Mouse (Mus musculus) hindbrain, embryonic 15.5 days (tissue): ENCODE measurements around the gene Kif11. TPM values are rescaled to one million over a fixed set of nuclear protein-coding genes. Genes with fewer than 3 reads are reported as not detected.

Experiments
- ATAC-seq: fragments of 200-750 bp; cut with Nextera tagmentation; 2 replicates; pipeline ENCODE4 v1.8.0; 2017; ENCODE audit warnings: low read depth, moderate number of reproducible peaks, moderate TSS enrichment; ENCODE audit not compliant: low FRiP score
- H3K27ac ChIP-seq: fragments of 300-500 bp; sonication (generic); replicated peaks from 2 replicates; pipeline ENCODE4 v1.5.1; 2015; ENCODE audit warnings: mild to moderate bottlenecking, inconsistent platforms
- H3K27me3 ChIP-seq: fragments of 300-500 bp; sonication (generic); 2 replicates; pipeline ENCODE4 v1.6.1; 2015; ENCODE audit warnings: control low read depth, inconsistent platforms
- H3K36me3 ChIP-seq: fragments of 300-500 bp; sonication (generic); 2 replicates; pipeline ENCODE4 v1.6.1; 2015; ENCODE audit warnings: control low read depth, inconsistent platforms
- H3K4me1 ChIP-seq: fragments of 300-500 bp; sonication (generic); replicated peaks from 2 replicates; pipeline ENCODE4 v1.6.1; 2015; ENCODE audit warnings: control low read depth, inconsistent platforms
- H3K4me2 ChIP-seq: fragments of 300-500 bp; sonication (generic); 2 replicates; pipeline ENCODE4 v1.6.1; 2015; ENCODE audit warnings: moderate library complexity, mild to moderate bottlenecking, inconsistent platforms
- H3K4me3 ChIP-seq: fragments of 300-500 bp; sonication (generic); 2 replicates; pipeline ENCODE4 v1.5.1; 2015; ENCODE audit warnings: mild to moderate bottlenecking, inconsistent platforms
- H3K9ac ChIP-seq: fragments of 300-500 bp; sonication (generic); 2 replicates; pipeline ENCODE4 v1.6.1; 2015; ENCODE audit warnings: inconsistent platforms
- H3K9me3 ChIP-seq: fragments of 300-500 bp; sonication (generic); 2 replicates; pipeline ENCODE4 v1.6.1; 2016; ENCODE audit warnings: control low read depth, inconsistent platforms
- WGBS: fragments of 180-500 bp; shearing (Covaris S2); methylation state at CpG from one replicate; pipeline ENCODE4 v1.1.7; 2015; 5-methylcytosine and 5-hydroxymethylcytosine counted together
- polyA plus RNA-seq: library from polyadenylated mRNA; unstranded; fragments of >200 nt; fragmentation: Nextera tagmentation; extraction: Ambion mirVana; gene quantifications from 2 replicates; pipeline ENCODE4 v1.2.1, GENCODE M21; 2015

Kif11 gene
- polyA plus RNA-seq, 1 experiment from 2014 or later: 12.5 TPM

DNA sequence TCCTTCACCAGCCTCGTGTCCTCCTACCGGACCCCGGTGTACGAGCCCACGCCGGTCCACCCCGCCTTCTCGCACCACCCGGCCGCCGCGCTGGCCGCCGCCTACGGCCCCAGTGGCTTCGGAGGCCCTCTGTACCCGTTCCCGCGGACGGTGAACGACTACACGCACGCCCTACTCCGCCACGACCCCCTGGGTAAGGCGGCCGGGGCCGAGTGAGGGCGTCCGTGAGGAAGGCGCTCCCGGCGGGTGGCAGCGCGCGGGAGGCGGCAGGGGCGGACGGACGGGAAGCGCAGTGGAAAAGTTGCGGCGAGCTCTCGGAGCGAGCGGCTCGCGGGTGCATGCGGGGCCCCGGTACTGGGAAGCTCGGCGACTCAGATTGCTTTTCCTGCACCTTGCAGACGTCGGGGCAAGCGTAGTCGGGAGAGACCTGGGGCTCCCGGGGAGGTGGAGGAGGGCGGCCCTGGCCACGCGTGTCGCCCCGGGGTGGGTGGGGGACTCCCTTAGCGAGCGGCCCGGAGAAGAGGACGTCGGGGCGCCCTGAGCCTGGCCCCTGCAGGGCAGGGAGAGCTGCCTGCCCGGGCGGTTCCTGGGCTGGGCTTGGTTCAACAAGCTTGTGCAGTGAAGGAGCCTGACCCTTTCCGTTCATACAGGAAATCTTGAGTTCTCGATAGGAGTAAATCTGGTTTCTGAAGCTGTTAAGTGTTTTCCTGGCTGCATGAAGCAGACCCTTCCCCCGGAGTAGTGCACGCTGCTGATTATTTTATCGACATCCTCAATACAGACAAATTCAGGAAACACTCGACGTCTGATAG is 59.0 kb downstream of the Kif11 start:
- H3K4me3 ChIP-seq: peak overlapping the region; percentile 33
- ATAC-seq: peak; percentile 16; the same call in 1 of the 2 replicates
- peak overlapping the region; percentile 56 for H3K4me2 ChIP-seq
- peak overlapping the region; percentile 55 for H3K27ac ChIP-seq
- no peaks in the 10 kb centered on the region for H3K9me3 ChIP-seq
- H3K27me3 ChIP-seq: peaks cover 82% of the 10 kb centered on the region
- H3K9ac ChIP-seq: peak overlapping the region; percentile 29
- no peaks in the 10 kb centered on the region for H3K36me3 ChIP-seq
- peaks cover 16% of the 10 kb centered on the region for H3K4me1 ChIP-seq
- WGBS: 1% methylated on average over 73 of the region's 77 CpGs

DNA sequence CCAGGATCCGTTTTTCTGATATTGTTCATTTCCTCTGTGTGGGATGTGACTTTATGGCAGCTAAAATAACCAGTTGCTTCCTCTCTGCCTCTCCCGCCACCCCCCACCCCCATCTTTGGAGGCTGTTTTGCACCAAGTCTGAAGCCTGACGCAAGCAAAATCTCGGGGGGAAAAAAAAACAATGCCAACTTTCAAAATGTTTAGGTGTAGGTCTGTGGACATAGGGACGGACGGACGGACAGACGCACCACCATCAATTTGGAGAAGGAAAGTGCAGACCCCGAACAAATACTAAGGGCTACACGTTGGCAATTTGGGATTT is 59.6 kb downstream of the Kif11 start:
- Histone ChIP-seq H3K36me3 (no peaks in the 10 kb centered on the region), H3K9ac (no peak overlapping the region), H3K4me1 (peaks cover 16% of the 10 kb centered on the region), H3K9me3 (no peaks in the 10 kb centered on the region), H3K27ac (no peak overlapping the region), H3K27me3 (peaks cover 79% of the 10 kb centered on the region), H3K4me3 (no peak overlapping the region), H3K4me2 (peak overlapping the region; percentile 56; the same call in 1 of the 2 replicates)
- WGBS: 7% methylated on average over 10 of the region's 10 CpGs
- no peak for ATAC-seq

- Histone ChIP-seq H3K9me3 (no peaks in the 10 kb centered on the region), H3K4me3 (no peak overlapping the region), H3K4me1 (peaks cover 16% of the 10 kb centered on the region), H3K36me3 (no peaks in the 10 kb centered on the region), H3K27ac (no peak overlapping the region), H3K9ac (no peak overlapping the region), H3K4me2 (no peak overlapping the region), H3K27me3 (peaks cover 80% of the 10 kb centered on the region)
- no peak for ATAC-seq
- 6% methylated on average over 28 of the region's 28 CpGs for WGBS
Observed at GRCm38 (mm10) chr19:37436514-37437288, 60.5 kb downstream of the Kif11 start.

GRCm38 (mm10) chr19:37437289-37437606 is 61.0 kb downstream of the Kif11 start:
- Histone ChIP-seq H3K27ac (no peak overlapping the region), H3K4me1 (peaks cover 16% of the 10 kb centered on the region), H3K36me3 (no peaks in the 10 kb centered on the region), H3K4me2 (no peak overlapping the region), H3K4me3 (no peak overlapping the region), H3K9ac (no peak overlapping the region), H3K27me3 (peaks cover 74% of the 10 kb centered on the region), H3K9me3 (no peaks in the 10 kb centered on the region)
- no peak for ATAC-seq
- 6% methylated on average over 14 of the region's 14 CpGs for WGBS

DNA sequence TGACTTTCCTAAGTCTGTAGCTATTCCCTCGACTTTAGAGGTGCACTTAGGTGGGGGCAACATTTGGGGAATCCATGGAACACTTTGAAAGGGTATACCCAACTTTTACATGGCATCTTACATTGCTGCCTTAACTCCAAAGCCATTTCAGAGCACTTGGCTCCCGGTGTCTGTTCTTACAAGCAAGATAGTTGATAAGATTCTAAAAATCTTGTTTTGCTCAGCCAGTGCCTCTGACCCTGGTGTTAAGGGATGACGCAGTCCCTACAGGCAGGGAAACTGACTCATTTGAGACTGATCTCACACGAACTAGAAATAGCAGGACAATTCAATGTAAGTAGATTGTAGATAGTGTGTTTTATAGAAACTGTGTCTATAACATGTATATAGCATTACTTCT is 64.0 kb downstream of the Kif11 start:
- Histone ChIP-seq H3K4me3 (no peak overlapping the region), H3K36me3 (no peaks in the 10 kb centered on the region), H3K9me3 (no peaks in the 10 kb centered on the region), H3K4me1 (peaks cover 2% of the 10 kb centered on the region), H3K9ac (no peak overlapping the region), H3K4me2 (no peak overlapping the region), H3K27ac (no peak overlapping the region), H3K27me3 (peaks cover 50% of the 10 kb centered on the region)
- 77% methylated on average over 4 of the region's 4 CpGs for WGBS
- no peak for ATAC-seq

- H3K4me2 ChIP-seq: no peak overlapping the region
Observed at GRCm38 (mm10) chr19:37440708-37441475, 64.7 kb downstream of the Kif11 start.

DNA sequence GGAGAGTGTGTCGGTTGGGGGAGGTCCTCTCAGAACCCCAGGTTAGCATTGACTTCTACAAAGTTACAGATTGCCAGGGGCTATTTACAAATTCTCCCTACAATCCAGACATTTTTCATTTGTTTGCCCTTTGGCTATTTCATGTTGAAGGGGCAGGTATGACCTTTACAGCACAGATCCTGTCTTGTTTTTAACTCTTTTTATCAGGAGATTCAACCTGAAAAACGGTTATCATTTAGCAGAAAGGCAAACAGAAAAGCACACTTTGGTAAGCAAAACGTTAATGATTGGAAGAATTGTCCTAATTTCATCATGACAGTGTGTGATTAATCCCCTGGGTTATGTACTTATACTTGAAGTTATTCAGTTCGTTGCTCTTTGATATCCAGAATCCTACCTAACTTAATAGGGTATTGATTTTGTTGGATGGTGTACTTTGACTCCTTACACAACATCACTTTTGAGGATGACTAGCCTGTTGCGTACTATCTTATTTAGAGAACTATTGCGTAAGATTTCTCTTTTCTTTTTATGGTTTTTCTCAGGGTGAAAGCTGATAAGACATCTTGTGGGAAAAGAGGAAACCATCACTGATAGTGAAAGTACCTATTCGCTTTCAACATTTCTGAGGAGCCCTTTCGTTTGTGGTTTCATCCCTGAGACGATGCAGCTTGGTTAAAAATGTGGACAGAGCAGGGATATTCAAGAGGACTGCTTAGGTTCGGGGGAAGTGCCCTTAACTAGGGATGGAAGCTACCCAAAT is 66.5 kb downstream of the Kif11 start:
- no peak for ATAC-seq
- Histone ChIP-seq H3K27ac (no peak overlapping the region), H3K36me3 (no peaks in the 10 kb centered on the region), H3K9ac (no peak overlapping the region), H3K4me1 (no peaks in the 10 kb centered on the region), H3K4me2 (no peak overlapping the region), H3K4me3 (no peak overlapping the region), H3K9me3 (no peaks in the 10 kb centered on the region), H3K27me3 (peaks cover 30% of the 10 kb centered on the region)
- 83% methylated on average over 10 of the region's 10 CpGs for WGBS

More at GRCm38 (mm10) chr19:37440708-37441475, 64.7 kb downstream of the Kif11 start:
- Histone ChIP-seq H3K9ac (no peak overlapping the region), H3K27me3 (peaks cover 47% of the 10 kb centered on the region), H3K4me1 (no peaks in the 10 kb centered on the region; the same call in 1 of the 2 replicates), H3K27ac (no peak overlapping the region), H3K9me3 (no peaks in the 10 kb centered on the region), H3K36me3 (no peaks in the 10 kb centered on the region), H3K4me3 (no peak overlapping the region)
- WGBS: 76% methylated on average over 16 of the region's 16 CpGs
- no peak for ATAC-seq

DNA sequence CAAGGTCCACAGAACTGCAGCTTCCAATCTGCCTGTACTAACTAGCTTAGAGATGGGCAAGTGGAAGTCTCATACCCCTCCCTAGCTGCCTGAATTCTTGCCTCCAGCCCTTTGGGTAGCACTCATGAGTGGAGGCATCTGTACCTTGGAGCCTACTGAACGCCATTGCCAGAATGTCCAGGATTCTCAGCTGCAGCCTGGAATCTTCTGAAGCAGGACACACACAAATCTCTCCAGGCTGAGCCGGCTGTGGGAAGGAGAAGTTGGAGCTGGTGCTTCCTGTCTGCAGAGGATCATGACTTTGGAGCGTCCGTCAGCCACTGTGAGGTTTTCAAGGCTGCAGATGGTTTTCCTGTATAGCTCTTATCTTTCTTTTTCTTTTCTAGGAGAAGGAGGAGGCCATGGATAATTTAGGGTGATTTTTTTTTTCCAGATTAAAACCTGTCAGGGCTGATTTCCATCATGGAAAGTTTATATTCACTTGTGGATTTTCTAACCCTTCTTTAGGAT is 67.5 kb downstream of the Kif11 start:
- 81% methylated on average over 4 of the region's 4 CpGs for WGBS
- H3K4me1 ChIP-seq: no peaks in the 10 kb centered on the region
- H3K36me3 ChIP-seq: no peaks in the 10 kb centered on the region
- H3K4me3 ChIP-seq: no peak overlapping the region
- H3K9me3 ChIP-seq: no peaks in the 10 kb centered on the region
- H3K27ac ChIP-seq: no peak overlapping the region
- ATAC-seq: no peak
- H3K9ac ChIP-seq: no peak overlapping the region
- H3K27me3 ChIP-seq: peaks cover 23% of the 10 kb centered on the region
- no peak overlapping the region for H3K4me2 ChIP-seq

DNA sequence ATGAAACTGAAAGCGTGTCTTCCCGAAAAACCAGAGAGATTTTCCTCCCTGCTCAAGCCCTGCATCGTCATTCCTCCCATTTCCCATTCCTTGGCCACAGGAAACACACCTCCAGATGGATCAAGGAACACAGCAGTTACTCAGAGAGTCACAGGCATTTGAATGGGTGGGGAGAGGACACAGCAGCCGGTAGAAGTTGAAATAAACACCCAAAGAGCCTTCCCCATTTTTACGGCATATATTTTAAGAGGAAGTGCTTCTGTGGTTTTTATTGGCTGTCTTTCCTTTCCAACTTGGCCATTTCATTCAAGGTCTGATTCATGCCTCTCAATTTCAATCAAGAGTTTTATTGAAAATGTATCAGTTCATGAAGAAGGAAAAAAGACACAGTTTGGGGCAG is 72.0 kb downstream of the Kif11 start:
- Histone ChIP-seq H3K9ac (no peak overlapping the region), H3K4me1 (no peaks in the 10 kb centered on the region), H3K4me3 (no peak overlapping the region), H3K4me2 (no peak overlapping the region), H3K27me3 (no peaks in the 10 kb centered on the region), H3K27ac (no peak overlapping the region), H3K36me3 (no peaks in the 10 kb centered on the region), H3K9me3 (no peaks in the 10 kb centered on the region)
- 78% methylated on average over 5 of the region's 5 CpGs for WGBS
- ATAC-seq: no peak

GRCm38 (mm10) chr19:37449246-37449645 is 73.0 kb downstream of the Kif11 start:
- no peaks in the 10 kb centered on the region for H3K36me3 ChIP-seq
- H3K9ac ChIP-seq: no peak overlapping the region
- H3K4me1 ChIP-seq: no peaks in the 10 kb centered on the region
- 88% methylated on average over 3 of the region's 3 CpGs for WGBS
- no peak overlapping the region for H3K4me2 ChIP-seq
- no peak overlapping the region for H3K27ac ChIP-seq
- no peaks in the 10 kb centered on the region for H3K9me3 ChIP-seq
- no peak for ATAC-seq
- no peak overlapping the region for H3K4me3 ChIP-seq
- H3K27me3 ChIP-seq: no peaks in the 10 kb centered on the region

DNA sequence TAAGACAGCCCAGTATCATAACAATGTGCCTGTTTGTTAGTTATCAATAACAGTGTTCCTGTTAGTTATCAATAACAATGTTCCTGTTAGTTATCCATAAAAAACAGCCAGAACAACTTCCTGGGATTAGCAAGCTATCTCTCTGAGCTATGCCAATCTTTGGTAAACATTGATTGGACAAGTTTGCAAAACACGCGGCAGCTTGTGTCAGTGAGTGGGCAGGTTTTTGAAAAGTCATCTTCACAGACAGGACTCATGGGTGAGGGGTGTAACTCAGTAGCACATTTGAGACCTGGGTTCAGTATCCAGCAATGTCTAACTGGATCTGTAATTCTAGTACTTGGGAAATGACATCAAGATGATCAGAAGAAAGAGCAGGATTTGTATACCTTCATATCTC is 79.3 kb downstream of the Kif11 start:
- Histone ChIP-seq H3K27ac (no peak overlapping the region), H3K4me2 (no peak overlapping the region), H3K4me3 (no peak overlapping the region), H3K9me3 (no peaks in the 10 kb centered on the region), H3K36me3 (no peaks in the 10 kb centered on the region), H3K9ac (no peak overlapping the region), H3K4me1 (no peaks in the 10 kb centered on the region), H3K27me3 (no peaks in the 10 kb centered on the region)
- WGBS: 96% methylated on average over 2 of the region's 2 CpGs
- ATAC-seq: no peak
